Mouse (Mus musculus): ENCODE results near the gene Igf1r. TPM values are rescaled to one million over a fixed set of nuclear protein-coding genes. Genes with fewer than 3 reads are reported as not detected.

Igf1r gene
- polyA plus RNA-seq, 1 experiment from 2014 or later = 16.3 TPM

DNA sequence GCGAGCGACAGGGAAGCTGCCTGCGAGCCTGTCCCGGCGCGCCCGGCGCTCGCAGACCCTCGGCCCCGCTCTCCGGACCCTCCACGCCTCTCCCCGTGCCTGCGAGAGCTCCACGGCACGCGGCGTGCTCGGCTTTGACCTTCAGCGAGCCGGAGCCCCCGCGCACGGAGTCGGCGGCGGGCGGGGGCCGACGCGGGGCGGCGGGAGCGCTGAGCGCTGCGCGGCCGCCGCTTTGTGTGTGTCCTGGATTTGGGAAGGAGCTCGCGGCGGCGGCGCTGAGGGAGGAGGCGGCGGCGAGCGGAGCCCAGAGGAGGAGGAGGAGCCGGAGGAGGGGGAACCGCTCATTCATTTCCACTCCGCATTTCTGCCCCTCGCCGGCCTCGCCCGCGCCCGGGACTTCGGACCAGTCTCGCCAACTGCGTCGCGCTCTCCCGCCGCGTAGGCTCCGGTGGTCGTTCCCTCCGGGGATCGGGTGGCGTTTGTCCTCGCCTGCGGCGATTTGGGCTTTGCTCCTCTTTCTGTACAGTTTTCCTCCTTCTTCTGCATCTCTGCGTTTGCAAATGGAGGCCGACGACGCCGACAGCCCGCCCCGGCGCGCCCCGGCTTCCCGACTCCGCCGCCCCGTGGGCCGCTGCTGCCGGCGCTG, 468 bp upstream of the Igf1r start:
- ATAC-seq (peak; percentile 66), DNase-seq (ENCODE audit: low spot score) (peak; percentile 88)
- Histone ChIP-seq H3K9ac (ENCODE audit: low read length) (peak overlapping the region; percentile 95), H3K4me2 (ENCODE audit: low read length) (peak overlapping the region; percentile 100), H3K4me1 (ENCODE audit: control insufficient read depth, insufficient read depth, low read length) (peaks cover 22% of the 10 kb centered on the region), H3K27me3 (replicated peaks; ENCODE audit: control insufficient read depth, insufficient read depth, low read length) (no peaks in the 10 kb centered on the region), H3K9me3 (replicated peaks; ENCODE audit: control insufficient read depth, low read length) (no peaks in the 10 kb centered on the region), H3K36me3 (ENCODE audit: control insufficient read depth, insufficient read depth, low read length) (no peaks in the 10 kb centered on the region), H3K4me3 (ENCODE audit: low read depth, low read length) (peak overlapping the region; percentile 86), H3K27ac (ENCODE audit: low read depth, low read length) (peak overlapping the region; percentile 100)
- WGBS = 1% methylated on average over 73 of the region's 91 CpGs

GRCm38 (mm10) chr7:67953764-67954242, 1.2 kb downstream of the Igf1r start:
- ATAC-seq (no peak), DNase-seq (ENCODE audit: low spot score) (peak; percentile 37)
- WGBS = under 1% methylated on average over 23 of the region's 23 CpGs

GRCm38 (mm10) chr7:67954591-67955185, 2.1 kb downstream of the Igf1r start:
- H3K36me3 ChIP-seq (ENCODE audit: control insufficient read depth, insufficient read depth, low read length) = no peaks in the 10 kb centered on the region
- H3K4me3 ChIP-seq (ENCODE audit: low read depth, low read length) = peak overlapping the region; percentile 86
- 4% methylated on average over 10 of the region's 10 CpGs for WGBS
- H3K4me1 ChIP-seq (ENCODE audit: control insufficient read depth, insufficient read depth, low read length) = peaks cover 34% of the 10 kb centered on the region
- H3K27me3 ChIP-seq (replicated peaks; ENCODE audit: control insufficient read depth, insufficient read depth, low read length) = no peaks in the 10 kb centered on the region
- no peak for ATAC-seq
- no peak overlapping the region for H3K27ac ChIP-seq (ENCODE audit: low read depth, low read length)
- DNase-seq (ENCODE audit: low spot score) = no peak
- no peaks in the 10 kb centered on the region for H3K9me3 ChIP-seq (replicated peaks; ENCODE audit: control insufficient read depth, low read length)
- peak overlapping the region; percentile 95 for H3K9ac ChIP-seq (ENCODE audit: low read length)
- peak overlapping the region; percentile 100 for H3K4me2 ChIP-seq (ENCODE audit: low read length)

More at GRCm38 (mm10) chr7:67953764-67954242, 1.2 kb downstream of the Igf1r start:
- no peaks in the 10 kb centered on the region for H3K36me3 ChIP-seq (ENCODE audit: control insufficient read depth, insufficient read depth, low read length)
- H3K4me3 ChIP-seq (ENCODE audit: low read depth, low read length) = peak overlapping the region; percentile 86
- H3K9ac ChIP-seq (ENCODE audit: low read length) = peak overlapping the region; percentile 95
- H3K27ac ChIP-seq (ENCODE audit: low read depth, low read length) = no peak overlapping the region
- H3K27me3 ChIP-seq (replicated peaks; ENCODE audit: control insufficient read depth, insufficient read depth, low read length) = no peaks in the 10 kb centered on the region
- peaks cover 34% of the 10 kb centered on the region for H3K4me1 ChIP-seq (ENCODE audit: control insufficient read depth, insufficient read depth, low read length)
- no peaks in the 10 kb centered on the region for H3K9me3 ChIP-seq (replicated peaks; ENCODE audit: control insufficient read depth, low read length)
- H3K4me2 ChIP-seq (ENCODE audit: low read length) = peak overlapping the region; percentile 100

GRCm38 (mm10) chr7:67955276-67955675, 2.6 kb downstream of the Igf1r start:
- no peaks in the 10 kb centered on the region for H3K27me3 ChIP-seq (replicated peaks; ENCODE audit: control insufficient read depth, insufficient read depth, low read length)
- DNase-seq (ENCODE audit: low spot score) (no peak), ATAC-seq (no peak)
- H3K4me3 ChIP-seq (ENCODE audit: low read depth, low read length) = peak overlapping the region; percentile 86
- H3K9ac ChIP-seq (ENCODE audit: low read length) = peak overlapping the region; percentile 95
- peak overlapping the region; percentile 100 for H3K4me2 ChIP-seq (ENCODE audit: low read length)
- H3K36me3 ChIP-seq (ENCODE audit: control insufficient read depth, insufficient read depth, low read length) = no peaks in the 10 kb centered on the region
- WGBS = 32% methylated on average over 5 of the region's 5 CpGs
- no peak overlapping the region for H3K27ac ChIP-seq (ENCODE audit: low read depth, low read length)
- peaks cover 34% of the 10 kb centered on the region for H3K4me1 ChIP-seq (ENCODE audit: control insufficient read depth, insufficient read depth, low read length)
- H3K9me3 ChIP-seq (replicated peaks; ENCODE audit: control insufficient read depth, low read length) = no peaks in the 10 kb centered on the region

GRCm38 (mm10) chr7:67957376-67957775, 4.7 kb downstream of the Igf1r start:
- Histone ChIP-seq H3K4me3 (ENCODE audit: low read depth, low read length) (no peak overlapping the region), H3K9me3 (replicated peaks; ENCODE audit: control insufficient read depth, low read length) (no peaks in the 10 kb centered on the region), H3K4me2 (ENCODE audit: low read length) (no peak overlapping the region), H3K36me3 (ENCODE audit: control insufficient read depth, insufficient read depth, low read length) (no peaks in the 10 kb centered on the region), H3K9ac (ENCODE audit: low read length) (no peak overlapping the region), H3K27me3 (replicated peaks; ENCODE audit: control insufficient read depth, insufficient read depth, low read length) (no peaks in the 10 kb centered on the region), H3K4me1 (ENCODE audit: control insufficient read depth, insufficient read depth, low read length) (peaks cover 34% of the 10 kb centered on the region), H3K27ac (ENCODE audit: low read depth, low read length) (no peak overlapping the region)
- no peak for DNase-seq (ENCODE audit: low spot score)
- no peak for ATAC-seq
- WGBS = 71% methylated on average over 6 of the region's 6 CpGs

DNA sequence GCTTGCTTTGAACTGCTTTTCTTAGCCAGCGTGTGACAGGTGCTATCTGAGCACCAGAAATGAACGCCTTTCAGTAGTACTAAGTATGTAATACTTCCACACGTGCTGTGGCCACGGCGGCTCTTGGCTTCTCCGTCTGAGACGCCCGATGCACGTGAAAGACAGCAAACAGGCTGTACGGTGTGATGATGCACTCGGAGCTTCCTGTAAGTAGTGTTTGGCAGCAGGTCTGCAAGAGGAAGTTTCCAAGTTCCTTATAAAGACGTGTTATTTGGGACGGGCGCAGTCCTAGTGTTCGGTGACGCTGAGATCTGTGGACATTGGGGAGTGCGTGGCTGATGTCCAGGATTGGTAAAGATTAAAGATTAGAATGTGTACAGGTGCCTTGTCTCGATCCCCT, 5.4 kb downstream of the Igf1r start:
- Histone ChIP-seq H3K36me3 (ENCODE audit: control insufficient read depth, insufficient read depth, low read length) (no peaks in the 10 kb centered on the region), H3K9me3 (replicated peaks; ENCODE audit: control insufficient read depth, low read length) (no peaks in the 10 kb centered on the region), H3K4me2 (ENCODE audit: low read length) (peak overlapping the region; percentile 12; the same call in 1 of the 2 replicates), H3K4me3 (ENCODE audit: low read depth, low read length) (no peak overlapping the region), H3K4me1 (ENCODE audit: control insufficient read depth, insufficient read depth, low read length) (peaks cover 34% of the 10 kb centered on the region), H3K27me3 (replicated peaks; ENCODE audit: control insufficient read depth, insufficient read depth, low read length) (no peaks in the 10 kb centered on the region), H3K27ac (ENCODE audit: low read depth, low read length) (no peak overlapping the region), H3K9ac (ENCODE audit: low read length) (0 out of 2 replicates have a peak overlapping the region, but pooled peaks have one; percentile 13)
- DNase-seq (ENCODE audit: low spot score) (no peak), ATAC-seq (no peak)
- 66% methylated on average over 18 of the region's 18 CpGs for WGBS

- Histone ChIP-seq H3K4me3 (ENCODE audit: low read depth, low read length) (no peak overlapping the region), H3K4me1 (ENCODE audit: control insufficient read depth, insufficient read depth, low read length) (peaks cover 20% of the 10 kb centered on the region), H3K36me3 (ENCODE audit: control insufficient read depth, insufficient read depth, low read length) (no peaks in the 10 kb centered on the region), H3K27me3 (replicated peaks; ENCODE audit: control insufficient read depth, insufficient read depth, low read length) (no peaks in the 10 kb centered on the region), H3K4me2 (ENCODE audit: low read length) (no peak overlapping the region), H3K27ac (ENCODE audit: low read depth, low read length) (no peak overlapping the region), H3K9ac (ENCODE audit: low read length) (no peak overlapping the region), H3K9me3 (replicated peaks; ENCODE audit: control insufficient read depth, low read length) (no peaks in the 10 kb centered on the region)
- 55% methylated on average over 9 of the region's 9 CpGs for WGBS
- ATAC-seq (no peak), DNase-seq (ENCODE audit: low spot score) (no peak)
Observed at GRCm38 (mm10) chr7:67960701-67961100, 8.1 kb downstream of the Igf1r start.

DNA sequence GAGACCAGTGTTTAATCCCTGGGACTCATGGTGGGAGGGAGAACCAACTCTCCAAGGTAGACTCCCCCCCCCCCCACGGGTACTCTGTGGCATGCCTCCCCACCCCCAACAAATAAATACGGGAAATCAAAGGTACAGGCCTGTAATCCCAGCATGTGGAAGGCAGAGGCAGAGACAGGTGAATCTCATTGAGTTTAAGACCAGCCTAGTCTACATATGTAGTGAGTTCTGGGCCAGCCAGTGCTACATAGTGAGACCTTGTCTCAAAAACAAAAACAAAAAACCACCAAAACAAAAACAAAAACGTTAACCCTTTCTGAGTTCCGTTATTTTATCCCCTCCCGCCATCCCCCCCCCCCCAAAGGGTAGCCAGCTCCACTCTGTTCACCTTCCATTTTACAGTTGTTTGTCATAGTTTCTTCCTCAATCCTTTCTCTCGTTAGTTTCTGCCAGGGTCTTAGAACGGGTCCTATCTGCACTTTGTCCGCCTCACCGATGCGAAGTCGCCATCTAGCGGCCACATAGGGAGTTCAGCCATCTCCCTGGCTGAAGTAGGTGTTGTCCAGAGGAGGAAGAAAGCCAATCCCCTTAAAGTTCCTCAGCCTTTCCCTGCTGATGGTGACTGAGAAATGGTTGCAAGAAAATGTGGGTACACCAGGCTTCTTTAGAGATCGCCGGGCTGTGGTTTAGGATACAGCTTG, 9.1 kb downstream of the Igf1r start:
- Histone ChIP-seq H3K27ac (ENCODE audit: low read depth, low read length) (no peak overlapping the region), H3K9ac (ENCODE audit: low read length) (no peak overlapping the region), H3K4me2 (ENCODE audit: low read length) (no peak overlapping the region), H3K4me1 (ENCODE audit: control insufficient read depth, insufficient read depth, low read length) (peaks cover 13% of the 10 kb centered on the region; the same call in 1 of the 2 replicates), H3K27me3 (replicated peaks; ENCODE audit: control insufficient read depth, insufficient read depth, low read length) (no peaks in the 10 kb centered on the region), H3K9me3 (replicated peaks; ENCODE audit: control insufficient read depth, low read length) (no peaks in the 10 kb centered on the region), H3K36me3 (ENCODE audit: control insufficient read depth, insufficient read depth, low read length) (no peaks in the 10 kb centered on the region), H3K4me3 (ENCODE audit: low read depth, low read length) (no peak overlapping the region)
- DNase-seq (ENCODE audit: low spot score) (peak; percentile 85), ATAC-seq (peak; percentile 74)
- WGBS = 12% methylated on average over 14 of the region's 14 CpGs

Measured in forebrain, embryonic 14.5 days (tissue).